ENCODE assay signal across 16 mouse cellular contexts in genomic region chr17:30977290-30977689, GRCm38 (mm10). TPM values are rescaled to one million over a fixed set of nuclear protein-coding genes. Genes with fewer than 3 reads are reported as not detected.
DNase-seq lines count a peak whose midpoint lies in the region; ATAC-seq and TF ChIP-seq lines count a peak whose summit lies in the region.
"Had no signal": no experiment of that assay in that cellular context is flagged by ENCODE, and none has a peak within 500 bp of the region (broad histone marks: within the 10 kb centered on the region; RNA-seq: fewer than 3 reads in every experiment).

No protein-coding gene starts in this region.

- TF ChIP-seq CTCF in left cerebral cortex, adult 2 months (IDR thresholded peaks at IDR 0.05): no peak
- TF ChIP-seq CTCF in bone marrow macrophage, adult 2 months (IDR thresholded peaks at IDR 0.05; ENCODE audit: low read depth, low read length): no peak
- TF ChIP-seq CTCF in brain, embryonic 14.5 days (IDR thresholded peaks at IDR 0.05; ENCODE audit: borderline replicate concordance, extremely low read depth, insufficient read depth, insufficient read length): no peak

- no peak for TF ChIP-seq POLR2A in bone marrow macrophage, adult 2 months (IDR thresholded peaks at IDR 0.05; ENCODE audit: borderline replicate concordance, low read depth, low read length)
- no peak for TF ChIP-seq POLR2A in brain, embryonic 14.5 days (IDR thresholded peaks at IDR 0.05; ENCODE audit: borderline replicate concordance, extremely low read depth, insufficient read depth, insufficient read length, poor library complexity, severe bottlenecking)

- H3K4me2 ChIP-seq in midbrain, embryonic 16.5 days (ENCODE audit: low read length): no peak overlapping the region
- H3K4me2 ChIP-seq: embryonic facial prominence, embryonic 12.5 days; kidney, embryonic 15.5 days; midbrain, embryonic 13.5 days had no signal

- peaks cover 42% of the 10 kb centered on the region for H3K4me1 ChIP-seq in bone marrow macrophage, adult 2 months (ENCODE audit: control insufficient read depth, insufficient read depth, low read length)
- no peaks in the 10 kb centered on the region for H3K4me1 ChIP-seq in midbrain, embryonic 16.5 days (ENCODE audit: control insufficient read depth, insufficient read depth, low read length)
- H3K4me1 ChIP-seq: embryonic facial prominence, embryonic 12.5 days; midbrain, embryonic 13.5 days had no signal

- no peaks in the 10 kb centered on the region for H3K36me3 ChIP-seq in midbrain, embryonic 16.5 days (ENCODE audit: control insufficient read depth, insufficient read depth, low read length)
- H3K36me3 ChIP-seq: embryonic facial prominence, embryonic 12.5 days; kidney, embryonic 15.5 days; midbrain, embryonic 13.5 days had no signal

- no peak for ATAC-seq in midbrain, embryonic 16.5 days
- ATAC-seq: midbrain, embryonic 13.5 days had no signal

- H3K9ac ChIP-seq in midbrain, embryonic 16.5 days (ENCODE audit: low read depth, low read length): no peak overlapping the region
- H3K9ac ChIP-seq: embryonic facial prominence, embryonic 12.5 days; kidney, embryonic 15.5 days; midbrain, embryonic 13.5 days had no signal

- DNase-seq in heart, adult 11 months: peak; percentile 92
- no peak for DNase-seq in heart, postnatal 25 days (ENCODE audit: low spot score)
- DNase-seq in left cerebral cortex, postnatal 25 days (ENCODE audit: low spot score in 2 of 2): peak; percentile 12 to 64
- no peak for DNase-seq in left cerebral cortex, adult 2 months (ENCODE audit: extremely low spot score in 1 of 2, low spot score in 2 of 2)
- DNase-seq in brain, embryonic 14.5 days (ENCODE audit: low read depth): peak; percentile 52
- DNase-seq: gastrocnemius, postnatal 25 days; thymus, postnatal 36 days had no signal

- no peaks in the 10 kb centered on the region for H3K27me3 ChIP-seq in midbrain, embryonic 16.5 days (ENCODE audit: control insufficient read depth, insufficient read depth, low read depth, low read length)
- H3K27me3 ChIP-seq: embryonic facial prominence, embryonic 12.5 days; kidney, embryonic 15.5 days; midbrain, embryonic 13.5 days had no signal

- no peak overlapping the region for H3K4me3 ChIP-seq in left cerebral cortex, adult 2 months
- H3K4me3 ChIP-seq in bone marrow macrophage, adult 2 months (ENCODE audit: insufficient read depth, low read length): no peak overlapping the region
- no peak overlapping the region for H3K4me3 ChIP-seq in midbrain, embryonic 16.5 days (ENCODE audit: low read depth, low read length)
- H3K4me3 ChIP-seq: embryonic facial prominence, embryonic 12.5 days; kidney, embryonic 15.5 days; midbrain, embryonic 13.5 days had no signal

- no peak overlapping the region for H3K27ac ChIP-seq in left cerebral cortex, adult 2 months
- H3K27ac ChIP-seq in bone marrow macrophage, adult 2 months (ENCODE audit: insufficient read depth, low read depth, low read length): peak overlapping the region; percentile 85
- no peak overlapping the region for H3K27ac ChIP-seq in midbrain, embryonic 16.5 days (ENCODE audit: low read length)
- H3K27ac ChIP-seq: embryonic facial prominence, embryonic 12.5 days; kidney, embryonic 15.5 days; midbrain, embryonic 13.5 days; stomach, postnatal 0 days had no signal

- whole genome bisulfite sequencing in midbrain, embryonic 16.5 days: 60% methylated on average over 2 of the region's 2 CpGs

- intact Hi-C loops in heart, postnatal 25 days (cut with DNase I): no loop called here
- intact Hi-C loops in left cerebral cortex, postnatal 25 days (cut with DNase I): no loop called here
- intact Hi-C loops in left cerebral cortex, adult 2 months (cut with DNase I): no loop called here

- H3K9me3 ChIP-seq in midbrain, embryonic 16.5 days (replicated peaks; ENCODE audit: control insufficient read depth, low read length, poor library complexity, severe bottlenecking): no peaks in the 10 kb centered on the region
- H3K9me3 ChIP-seq: embryonic facial prominence, embryonic 12.5 days; kidney, embryonic 15.5 days; midbrain, embryonic 13.5 days had no signal

RNA-seq across cellular contexts. Expression of gene Umodl1, which starts 22.9 kb away (rescaled TPM):
- not detected for total RNA-seq in heart, postnatal 25 days (2021)
- under 1 TPM; 0.11 to 0.25 TPM for total RNA-seq in left cerebral cortex, postnatal 25 days (2021)
- total RNA-seq in left cerebral cortex, adult 2 months (2021): under 1 TPM; 0.14 to 0.16 TPM
- polyA plus RNA-seq in bone marrow macrophage, adult 2 months (2012; ENCODE audit: insufficient read depth, insufficient read length, missing spikeins): not detected in 2 replicates
- 0.04 and 0.10 TPM in 2 replicates for polyA plus RNA-seq in brain, embryonic 14.5 days (2012; rRNA removed)
- polyA plus RNA-seq in midbrain, embryonic 16.5 days (2015; fragmentation: Nextera tagmentation; extraction: Ambion mirVana): 0.09 and 0.10 TPM in 2 replicates
- total RNA-seq: gastrocnemius, postnatal 25 days; heart, postnatal 36 days; liver, adult 2 months had no signal
- polyA plus RNA-seq: liver, adult 2 months; spleen, adult 2 months; stomach, postnatal 0 days had no signal

Comparison
In these comparisons a context has a peak if more than half of its experiments do, and no peak if none do; other contexts are left out.
1. DNase-seq: peak in heart, adult 11 months (single experiment), left cerebral cortex, postnatal 25 days (2 of 2) and brain, embryonic 14.5 days (single experiment); none in heart, postnatal 25 days (single experiment) and left cerebral cortex, adult 2 months (0 of 2).